Mouse (Mus musculus) c-Kit-positive CD71-positive TER-119-negative erythroid progenitor cells, embryonic 14.5 days (primary cell): ENCODE results near the gene Utp11.

Experiments used
- DNase-seq: peaks from one replicate; pipeline ENCODE4 v3.0.0-alpha.2; 2013; ENCODE audit warnings: low read depth

Utp11 gene

GRCm38 (mm10) chr4:124704797-124705474 is 11.5 kb upstream of the Utp11 start:
- DNase-seq = no peak

DNA sequence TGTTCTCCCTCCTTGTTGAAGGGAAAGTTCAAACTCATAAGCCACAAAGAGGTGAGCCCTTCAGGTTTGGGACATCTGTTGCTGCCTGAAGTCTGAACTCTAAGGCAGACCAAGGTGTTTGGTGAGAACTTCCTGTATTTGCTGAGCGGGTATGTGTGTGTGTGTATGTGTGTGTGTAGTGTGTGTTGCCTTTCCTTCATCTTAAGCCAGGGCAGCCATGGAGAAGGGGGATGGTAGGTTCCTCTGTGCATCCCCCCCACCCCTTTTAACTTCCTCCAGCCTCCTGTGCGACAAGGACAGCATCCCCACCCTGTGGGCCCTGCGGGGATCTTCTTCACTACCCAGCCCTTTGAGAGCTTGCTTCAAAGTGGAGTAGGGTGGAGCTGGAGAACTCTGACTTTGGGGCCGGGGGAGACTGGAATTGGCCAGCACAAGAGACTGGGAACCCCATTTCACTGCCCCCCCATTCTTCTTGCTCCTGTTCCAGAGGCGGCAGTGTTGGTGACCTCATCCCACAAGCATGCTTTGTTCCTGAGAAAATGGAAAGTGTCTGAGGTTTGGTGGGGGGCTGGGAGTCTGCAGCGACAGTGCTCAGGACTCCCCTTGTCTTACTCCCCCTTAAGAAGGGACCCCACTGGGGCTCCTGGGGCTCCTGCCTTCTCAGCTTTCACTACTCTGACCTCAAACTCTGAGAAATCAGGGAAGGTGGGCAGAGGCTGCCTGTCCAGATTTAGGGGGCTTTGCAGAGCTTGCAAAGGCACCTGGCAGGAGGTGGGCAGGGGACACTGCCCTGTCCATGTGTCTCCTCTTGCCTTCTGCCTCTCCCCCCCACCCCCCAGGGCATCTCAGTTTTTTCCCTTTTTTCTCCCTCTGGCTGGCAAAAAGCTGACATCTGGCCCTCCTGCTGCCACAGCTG is 10.7 kb upstream of the Utp11 start:
- DNase-seq = no peak

GRCm38 (mm10) chr4:124703406-124703805 is 10.0 kb upstream of the Utp11 start:
- no peak for DNase-seq

GRCm38 (mm10) chr4:124701916-124702315 is 8.5 kb upstream of the Utp11 start:
- no peak for DNase-seq

DNA sequence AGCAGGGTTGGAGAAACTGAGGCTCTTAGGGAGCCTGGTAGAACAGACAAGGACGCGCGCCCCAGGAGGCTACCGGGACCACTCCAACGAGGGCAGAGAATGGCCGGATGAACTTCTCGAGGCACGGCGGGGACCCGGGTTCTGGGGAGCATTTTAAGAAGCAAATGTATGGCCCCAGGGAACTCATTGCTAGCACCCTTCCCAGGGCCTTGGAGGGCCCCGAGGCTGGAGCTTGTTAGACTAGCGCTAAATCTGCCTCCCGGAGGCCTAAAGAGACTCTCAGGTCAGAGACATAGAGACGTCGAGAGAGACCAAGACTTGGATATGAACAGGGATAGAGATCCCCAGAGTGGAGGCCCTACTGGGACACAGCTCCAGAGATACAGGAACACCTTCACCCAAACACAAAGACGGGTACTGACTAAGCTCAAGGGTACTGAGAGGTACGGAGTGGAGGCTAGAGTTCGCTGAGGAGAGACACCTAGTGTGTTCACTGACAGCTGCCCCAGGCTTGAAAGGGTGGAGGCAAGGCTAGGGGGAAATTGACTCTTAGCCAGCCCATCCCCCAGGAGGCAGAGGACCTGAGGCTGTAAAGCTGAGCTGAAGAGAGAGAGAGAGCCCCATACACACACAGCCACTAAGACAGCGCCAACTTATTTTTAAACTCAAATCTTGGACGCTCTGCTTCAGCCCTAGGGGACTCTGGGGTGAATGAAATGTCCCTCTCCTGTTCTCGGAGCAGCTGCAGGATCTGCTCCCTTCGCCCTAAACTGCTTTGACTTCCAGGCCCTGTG is 7.8 kb upstream of the Utp11 start:
- no peak for DNase-seq

- no peak for DNase-seq
Observed at GRCm38 (mm10) chr4:124700248-124700971, 7.0 kb upstream of the Utp11 start, which contains the start of gene Fhl3. Gene Fhl3, plus strand, starts transcription at chr4:124700701.

- no peak for DNase-seq
Observed at GRCm38 (mm10) chr4:124699791-124700190, 6.4 kb upstream of the Utp11 start.

GRCm38 (mm10) chr4:124695786-124696516 is 2.6 kb upstream of the Utp11 start:
- DNase-seq = no peak

DNA sequence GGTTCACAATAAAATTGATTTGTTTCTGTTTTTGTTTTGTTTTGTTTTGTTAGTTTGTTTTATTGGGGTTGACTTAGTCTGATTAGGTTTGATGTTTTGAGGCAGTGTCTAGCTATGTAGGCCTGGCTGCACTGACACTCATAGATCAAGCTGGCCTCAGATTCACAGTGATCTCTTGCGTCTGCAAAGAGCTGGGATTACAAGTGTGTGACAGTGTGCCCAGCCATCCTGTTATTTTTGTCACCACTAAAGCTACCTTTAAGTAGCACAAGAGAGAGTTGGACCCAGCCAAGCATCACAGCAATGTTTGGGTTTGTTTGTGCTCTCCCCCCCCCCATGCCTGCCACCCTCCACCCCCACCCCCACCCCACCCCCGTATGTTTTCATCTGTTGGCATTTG is 1.2 kb upstream of the Utp11 start:
- DNase-seq = no peak

- no peak for DNase-seq
Observed at GRCm38 (mm10) chr4:124692416-124692861, 961 bp downstream of the Utp11 start.

- no peak for DNase-seq
Observed at GRCm38 (mm10) chr4:124691455-124691854, 1.9 kb downstream of the Utp11 start.

DNA sequence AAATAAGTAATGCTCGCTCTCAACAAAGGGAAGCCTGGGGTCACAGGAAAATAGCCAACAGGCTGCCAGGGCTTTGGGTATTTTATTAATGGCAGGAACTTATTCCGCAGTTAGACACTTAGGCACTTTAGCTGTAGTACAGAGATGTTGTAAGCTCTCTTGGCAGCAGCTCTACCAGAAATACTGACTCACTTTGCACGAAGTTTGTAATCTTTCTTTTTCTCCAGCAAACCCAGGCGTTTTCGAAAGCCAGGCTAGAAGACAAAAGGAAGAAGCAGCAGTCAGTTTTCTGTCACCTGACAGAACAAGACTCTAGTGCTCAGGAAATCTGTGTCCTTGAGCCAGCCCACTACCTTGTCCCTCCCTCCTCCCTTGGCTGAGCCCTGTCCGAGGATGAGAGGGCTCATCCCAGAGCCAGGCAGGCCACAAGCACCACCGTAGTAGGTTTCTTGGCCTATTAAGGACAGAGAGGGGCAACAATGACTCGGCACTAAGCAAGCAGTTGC is 7.5 kb downstream of the Utp11 start:
- DNase-seq = no peak

DNA sequence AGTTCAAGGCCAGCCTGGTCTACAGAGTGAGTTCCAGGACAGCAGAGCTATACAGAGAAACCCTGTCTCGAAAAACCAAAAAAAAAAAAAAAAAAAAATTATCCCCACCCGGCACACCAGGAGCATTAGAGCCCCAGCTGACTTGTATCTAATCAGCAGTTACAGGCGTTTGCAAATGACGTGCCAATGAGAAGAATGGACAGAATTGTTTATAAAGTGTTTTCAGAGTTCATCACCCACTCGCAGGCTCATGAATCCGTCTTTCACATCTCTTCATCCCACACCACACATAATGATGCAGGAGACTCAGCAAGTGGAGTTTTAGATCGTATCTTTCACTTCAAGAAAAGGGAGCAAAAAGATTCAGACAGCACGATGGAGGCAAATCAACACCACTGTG is 7.9 kb downstream of the Utp11 start:
- no peak for DNase-seq

GRCm38 (mm10) chr4:124685004-124685403 is 8.4 kb downstream of the Utp11 start:
- no peak for DNase-seq

DNA sequence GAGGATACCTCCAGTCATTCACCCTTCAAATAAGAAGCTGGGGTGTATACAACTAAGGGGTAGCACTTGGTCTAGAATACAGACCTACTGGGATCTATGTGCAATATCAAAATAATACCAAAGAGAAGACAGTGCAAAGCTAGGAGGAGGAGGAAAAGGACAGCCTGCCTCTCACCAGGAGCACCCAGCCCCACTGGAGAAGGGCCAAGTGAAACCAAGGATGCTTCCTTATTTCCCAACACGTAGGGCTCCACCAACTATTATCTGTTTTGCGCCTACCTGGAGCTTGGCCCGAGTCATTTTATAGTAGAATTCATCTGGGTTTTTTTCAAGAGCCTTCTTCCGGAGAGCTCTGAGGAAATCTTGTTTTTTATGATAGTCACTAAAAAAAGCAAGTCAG is 9.9 kb downstream of the Utp11 start:
- DNase-seq = no peak

GRCm38 (mm10) chr4:124682270-124682669 is 11.1 kb downstream of the Utp11 start:
- DNase-seq = no peak

- DNase-seq = no peak
Observed at GRCm38 (mm10) chr4:124675958-124676357, 17.4 kb downstream of the Utp11 start.

- DNase-seq = peak; percentile 44
Observed at GRCm38 (mm10) chr4:124675037-124675436, 18.4 kb downstream of the Utp11 start.

- DNase-seq = no peak
Observed at GRCm38 (mm10) chr4:124674334-124675032, 18.9 kb downstream of the Utp11 start.
